Mouse (Mus musculus): ENCODE results near the gene Tecpr2. TPM values are rescaled to one million over a fixed set of nuclear protein-coding genes. Genes with fewer than 3 reads are reported as not detected.

The Tecpr2 gene
- polyA plus RNA-seq, 1 experiment from 2014 or later: 6.7 TPM

GRCm38 (mm10) chr12:111009615-111010257, 120.7 kb downstream of the Tecpr2 start:
- Histone ChIP-seq H3K27ac (no peak overlapping the region), H3K9me3 (replicated peaks) (no peaks in the 10 kb centered on the region), H3K27me3 (ENCODE audit: low read depth, poor library complexity, severe bottlenecking) (no peaks in the 10 kb centered on the region), H3K4me3 (no peak overlapping the region), H3K36me3 (no peaks in the 10 kb centered on the region), H3K4me1 (peaks cover 31% of the 10 kb centered on the region)
- 79% methylated on average over 6 of the region's 6 CpGs for WGBS
- DNase-seq (ENCODE audit: low spot score): no peak

DNA sequence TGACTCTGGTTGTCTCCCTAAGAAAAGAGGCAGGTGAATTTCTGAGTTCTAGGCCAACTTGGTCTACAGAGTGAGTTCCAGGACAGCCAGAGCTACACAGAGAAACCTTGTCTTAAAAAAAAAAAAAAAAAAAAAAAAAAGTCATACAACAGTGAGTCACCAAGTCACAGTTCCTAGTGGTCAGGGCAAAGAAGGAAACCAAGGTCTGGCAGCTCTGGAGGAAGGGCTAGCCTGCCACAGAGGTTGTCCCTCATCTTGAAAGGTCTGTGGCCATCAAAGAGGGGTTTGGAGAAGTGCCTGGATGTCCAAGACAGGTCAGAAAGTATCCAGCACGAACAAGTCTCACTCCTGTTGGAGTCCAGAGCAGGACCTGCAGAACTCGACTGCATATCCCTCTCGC, 127.7 kb downstream of the Tecpr2 start:
- H3K27ac ChIP-seq: no peak overlapping the region
- no peaks in the 10 kb centered on the region for H3K9me3 ChIP-seq (replicated peaks)
- no peaks in the 10 kb centered on the region; the same call in 1 of the 2 replicates for H3K4me1 ChIP-seq
- no peaks in the 10 kb centered on the region for H3K27me3 ChIP-seq (ENCODE audit: low read depth, poor library complexity, severe bottlenecking)
- H3K4me3 ChIP-seq: no peak overlapping the region
- WGBS: 78% methylated on average over 3 of the region's 3 CpGs
- DNase-seq (ENCODE audit: low spot score): no peak
- no peaks in the 10 kb centered on the region for H3K36me3 ChIP-seq

DNA sequence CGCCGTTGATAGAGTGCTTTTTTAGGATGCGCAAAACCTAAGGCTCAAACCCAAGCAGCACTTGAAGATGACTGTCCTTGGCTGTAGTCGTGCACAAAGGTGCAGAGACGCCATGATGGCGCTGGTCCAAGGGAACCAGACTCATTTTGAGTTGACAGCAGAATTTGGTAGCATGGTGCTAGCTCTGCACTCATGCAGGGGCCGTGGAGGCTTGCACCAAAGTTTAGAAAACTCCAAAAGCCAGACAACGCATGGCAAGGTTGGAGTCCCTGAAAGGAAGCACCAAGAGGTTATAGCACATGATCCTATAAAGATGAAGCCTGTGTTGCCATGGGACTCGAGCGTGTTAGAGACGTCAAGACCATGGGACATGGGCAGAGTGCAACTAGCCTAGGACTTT, 129.0 kb downstream of the Tecpr2 start:
- Histone ChIP-seq H3K9me3 (replicated peaks) (no peaks in the 10 kb centered on the region), H3K4me1 (no peaks in the 10 kb centered on the region; the same call in 1 of the 2 replicates), H3K4me3 (no peak overlapping the region), H3K27ac (no peak overlapping the region), H3K27me3 (ENCODE audit: low read depth, poor library complexity, severe bottlenecking) (no peaks in the 10 kb centered on the region), H3K36me3 (no peaks in the 10 kb centered on the region)
- no peak for DNase-seq (ENCODE audit: low spot score)
- 93% methylated on average over 11 of the region's 11 CpGs for WGBS

- Histone ChIP-seq H3K27ac (no peak overlapping the region), H3K4me3 (no peak overlapping the region), H3K9me3 (replicated peaks) (no peaks in the 10 kb centered on the region), H3K4me1 (no peaks in the 10 kb centered on the region; the same call in 1 of the 2 replicates), H3K36me3 (no peaks in the 10 kb centered on the region), H3K27me3 (ENCODE audit: low read depth, poor library complexity, severe bottlenecking) (no peaks in the 10 kb centered on the region)
- 95% methylated on average over 2 of the region's 2 CpGs for WGBS
- no peak for DNase-seq (ENCODE audit: low spot score)
Measured at GRCm38 (mm10) chr12:111019086-111019485, 130.0 kb downstream of the Tecpr2 start.

DNA sequence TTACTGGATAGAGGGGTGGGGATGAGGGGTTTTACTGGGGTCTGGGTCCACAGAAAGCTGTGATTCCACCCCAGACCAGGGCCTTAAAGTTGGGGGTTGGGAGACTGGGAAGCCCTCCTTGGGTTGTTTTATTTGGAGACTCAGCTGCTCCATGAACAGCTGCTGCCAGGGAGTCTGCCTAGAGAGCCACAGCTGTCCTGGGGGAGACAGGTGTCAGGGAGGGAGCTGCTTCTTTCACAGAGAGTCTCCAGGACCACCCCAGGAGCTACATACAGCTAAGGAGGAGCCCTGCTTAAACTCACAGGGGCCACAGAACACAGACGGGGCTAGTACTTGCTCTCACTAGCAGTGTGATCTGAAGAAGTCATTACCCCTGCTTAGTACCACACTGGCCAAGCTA, 132.1 kb downstream of the Tecpr2 start:
- H3K27me3 ChIP-seq (ENCODE audit: low read depth, poor library complexity, severe bottlenecking): no peaks in the 10 kb centered on the region
- H3K36me3 ChIP-seq: no peaks in the 10 kb centered on the region
- 3% methylated on average over 1 of the region's 1 CpGs for WGBS
- DNase-seq (ENCODE audit: low spot score): no peak
- no peak overlapping the region for H3K4me3 ChIP-seq
- no peaks in the 10 kb centered on the region; the same call in 1 of the 2 replicates for H3K4me1 ChIP-seq
- H3K27ac ChIP-seq: no peak overlapping the region
- no peaks in the 10 kb centered on the region for H3K9me3 ChIP-seq (replicated peaks)

- Histone ChIP-seq H3K4me1 (no peaks in the 10 kb centered on the region; the same call in 1 of the 2 replicates), H3K27ac (no peak overlapping the region), H3K4me3 (no peak overlapping the region), H3K27me3 (ENCODE audit: low read depth, poor library complexity, severe bottlenecking) (no peaks in the 10 kb centered on the region), H3K36me3 (no peaks in the 10 kb centered on the region), H3K9me3 (replicated peaks) (no peaks in the 10 kb centered on the region)
- no peak for DNase-seq (ENCODE audit: low spot score)
- WGBS: 67% methylated on average over 3 of the region's 3 CpGs
Measured at GRCm38 (mm10) chr12:111021577-111021976, 132.5 kb downstream of the Tecpr2 start.

Other genes with a start within 250 kb of the Tecpr2 start
- not detected in 2 replicates for gene 1700001K19Rik, start 206.6 kb upstream of the Tecpr2 start, polyA plus RNA-seq (2016; fragmentation: Nextera tagmentation; extraction: Ambion mirVana)
- 1,005 and 1,256 TPM in 2 replicates for gene Hsp90aa1, start 186.5 kb upstream of the Tecpr2 start, polyA plus RNA-seq (2016; fragmentation: Nextera tagmentation; extraction: Ambion mirVana)
- gene Wdr20, start 151.3 kb upstream of the Tecpr2 start, polyA plus RNA-seq (2016; fragmentation: Nextera tagmentation; extraction: Ambion mirVana): 24.8 and 27.0 TPM in 2 replicates
- gene Mok, start 48.3 kb upstream of the Tecpr2 start, polyA plus RNA-seq (2016; fragmentation: Nextera tagmentation; extraction: Ambion mirVana): 6.0 and 6.5 TPM in 2 replicates
- gene Zfp839, start 39.0 kb upstream of the Tecpr2 start, polyA plus RNA-seq (2016; fragmentation: Nextera tagmentation; extraction: Ambion mirVana): 3.9 and 6.2 TPM in 2 replicates
- gene Cinp, start 119 bp upstream of the Tecpr2 start, polyA plus RNA-seq (2016; fragmentation: Nextera tagmentation; extraction: Ambion mirVana): 88.4 and 114 TPM in 2 replicates
- 15.2 and 17.2 TPM in 2 replicates for gene Ankrd9, start 89.8 kb downstream of the Tecpr2 start, polyA plus RNA-seq (2016; fragmentation: Nextera tagmentation; extraction: Ambion mirVana)
- gene Rcor1, start 150.1 kb downstream of the Tecpr2 start, polyA plus RNA-seq (2016; fragmentation: Nextera tagmentation; extraction: Ambion mirVana): 7.9 and 9.1 TPM in 2 replicates

All from limb, embryonic 10.5 days (tissue).